Mouse (Mus musculus) gastrocnemius, postnatal 14 days (tissue): ENCODE results near the gene Ctrb1. TPM values are rescaled to one million over a fixed set of nuclear protein-coding genes. Genes with fewer than 3 reads are reported as not detected.

Experiments
- DNase-seq: peaks from one replicate; pipeline ENCODE4 v3.0.0; 2021; ENCODE audit warnings: mixed read lengths
- intact Hi-C: fragments of 180-260 bp; cut with DNase I; formaldehyde crosslinking; loops from one replicate; pipeline ENCODE4 v1.15.1; 2025; ENCODE audit warnings: low total_unique reads
- microRNA-seq, 2 experiments: library from miRNA; unstranded; fragments of <30 nt; microRNA quantifications; one replicate each; pipeline ENCODE4 v1.2.0; 2021
- total RNA-seq, 2 experiments: library from RNA; stranded (reverse); gene quantifications; 2 replicates each; pipeline ENCODE4 v1.2.3; 2021

Ctrb1 gene
- total RNA-seq, 2 experiments from 2014 or later = 0.44 TPM; not detected in 1

GRCm38 (mm10) chr8:111642496-111642895, 48.3 kb downstream of the Ctrb1 start:
- intact Hi-C loops = no loop called here
- DNase-seq = peak; percentile 29

GRCm38 (mm10) chr8:111641064-111641463, 49.7 kb downstream of the Ctrb1 start:
- intact Hi-C loops = no loop called here
- DNase-seq = no peak

- intact Hi-C loops = no loop called here
Measured at GRCm38 (mm10) chr8:111638086-111638485, 52.7 kb downstream of the Ctrb1 start.

More at GRCm38 (mm10) chr8:111638086-111638485, 52.7 kb downstream of the Ctrb1 start:
- DNase-seq = no peak

Small RNAs within 50 kb of the gene (microRNA-seq; reads per million reads assigned to microRNA genes)
- 0 reads per million in 2 experiments for gene Mir7076

Other genes with a start within 250 kb of the Ctrb1 start
- 1 to 10 TPM; 8.2 to 9.9 TPM for gene Wdr59, start 168.9 kb downstream of the Ctrb1 start, total RNA-seq
- gene Znrf1, start 154.9 kb downstream of the Ctrb1 start, total RNA-seq = 10 to 100 TPM; 46.3 to 47.2 TPM
- 10 to 100 TPM; 14.1 to 16.0 TPM for gene Ldhd, start 60.6 kb downstream of the Ctrb1 start, total RNA-seq
- 1 to 10 TPM; 7.4 to 8.4 TPM for gene Zfp1, start 47.6 kb downstream of the Ctrb1 start, total RNA-seq
- gene Bcar1, start 52.8 kb upstream of the Ctrb1 start, total RNA-seq = 10 to 100 TPM; 15.5 to 17.4 TPM
- 10 to 100 TPM; 21.5 to 30.1 TPM for gene Cfdp1, start 163.3 kb upstream of the Ctrb1 start, total RNA-seq
- gene Tmem170, start 185.7 kb upstream of the Ctrb1 start, total RNA-seq = 1 to 10 TPM; 1.6 TPM
- gene Chst5, start 219.4 kb upstream of the Ctrb1 start, total RNA-seq = 1 to 10 TPM; 1.6 to 1.7 TPM
- 1 to 10 TPM; 1.1 to 1.4 TPM for gene Tmem231, start 242.9 kb upstream of the Ctrb1 start, total RNA-seq
- gene Gabarapl2, start 249.7 kb upstream of the Ctrb1 start, total RNA-seq = 10 to 100 TPM; 73.9 to 78.5 TPM